Mouse (Mus musculus) myocyte (in vitro differentiated cells): ENCODE data around the gene Fbxw8.

ENCODE experiments used
- E2F4 ChIP-seq: IDR thresholded peaks from one replicate; pipeline ENCODE4 v1.6.1; 2011; ENCODE audit warnings: mild to moderate bottlenecking, control low read depth, moderate library complexity; ENCODE audit not compliant: insufficient read depth
- MYOD1 ChIP-seq, 3 experiments: IDR thresholded peaks; one replicate each; pipeline ENCODE4 v1.6.1; 2011; ENCODE audit warnings: control low read depth in 2 of 3, low read depth in 2 of 3, mild to moderate bottlenecking in 2 of 3, moderate library complexity in 1 of 3; ENCODE audit not compliant: insufficient read length in 2 of 3, control insufficient read depth in 1 of 3
- MYOG ChIP-seq, 3 experiments: IDR thresholded peaks; one replicate each; pipeline ENCODE4 v1.6.1; 2011; ENCODE audit warnings: control low read depth in 2 of 3, low read depth in 2 of 3, mild to moderate bottlenecking in 2 of 3; ENCODE audit not compliant: insufficient read length in 2 of 3, control insufficient read depth in 1 of 3, insufficient read depth in 1 of 3
- POLR2A ChIP-seq: IDR thresholded peaks from one replicate; pipeline ENCODE4 v1.6.1; 2011; ENCODE audit warnings: low read depth, mild to moderate bottlenecking, control low read depth, moderate library complexity; ENCODE audit not compliant: insufficient read length
- REST ChIP-seq: IDR thresholded peaks from one replicate; pipeline ENCODE4 v1.6.1; 2011; ENCODE audit warnings: mild to moderate bottlenecking, control low read depth, moderate library complexity; ENCODE audit not compliant: insufficient read depth, insufficient read length
- TCF12 ChIP-seq: IDR thresholded peaks from one replicate; pipeline ENCODE4 v1.6.1; 2011; ENCODE audit warnings: mild to moderate bottlenecking, control low read depth; ENCODE audit not compliant: poor library complexity, insufficient read depth, severe bottlenecking
- USF1 ChIP-seq: IDR thresholded peaks from one replicate; pipeline ENCODE4 v1.6.1; 2011; ENCODE audit warnings: low read depth, mild to moderate bottlenecking, control low read depth, moderate library complexity

DNA sequence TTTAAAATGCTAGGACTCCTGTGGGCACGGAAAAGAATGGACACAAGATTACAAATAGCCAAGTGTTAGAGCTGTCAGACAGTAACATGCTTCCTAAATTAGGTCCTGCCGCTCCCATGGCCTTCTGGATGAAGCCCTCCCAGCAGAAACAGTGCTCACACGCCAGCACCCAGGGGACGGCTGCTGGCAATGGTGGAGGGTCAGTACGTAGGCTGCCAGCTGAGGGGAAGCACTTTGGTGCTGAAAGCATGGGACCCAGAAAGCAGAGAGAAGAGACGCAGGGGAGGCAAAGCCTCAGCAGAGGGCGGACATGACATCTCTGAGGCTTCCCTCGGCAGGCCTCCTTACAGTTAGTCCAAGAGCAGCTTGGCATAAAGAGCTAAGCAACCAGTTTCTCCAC is 15.6 kb downstream of the Fbxw8 start:
- no peak for TF ChIP-seq POLR2A
- no peak for TF ChIP-seq MYOG (IDR thresholded peaks at IDR 0.05; ENCODE audit: control insufficient read depth in 1 of 3, insufficient read depth in 1 of 3, insufficient read length in 2 of 3, low read depth in 2 of 3)
- TF ChIP-seq E2F4 = no peak
- no peak for TF ChIP-seq USF1
- no peak for TF ChIP-seq TCF12
- TF ChIP-seq REST = no peak
- no peak for TF ChIP-seq MYOD1 (IDR thresholded peaks at IDR 0.05; ENCODE audit: control insufficient read depth in 1 of 3, insufficient read length in 2 of 3, low read depth in 2 of 3)
